Mouse (Mus musculus) midbrain, embryonic 15.5 days (tissue): Measurements from ENCODE around the gene Bmt2. TPM values are rescaled to one million over a fixed set of nuclear protein-coding genes. Genes with fewer than 3 reads are reported as not detected.

Experiments used
- ATAC-seq: fragments of 200-750 bp; cut with Nextera tagmentation; replicated peaks from 2 replicates; pipeline ENCODE4 v1.8.0; 2017; ENCODE audit warnings: moderate TSS enrichment
- H3K27ac ChIP-seq: fragments of 300-500 bp; sonication (generic); 2 replicates; pipeline ENCODE4 v1.5.1; 2015; ENCODE audit warnings: mild to moderate bottlenecking, inconsistent platforms
- H3K27me3 ChIP-seq: fragments of 300-500 bp; sonication (generic); replicated peaks from 2 replicates; pipeline ENCODE4 v1.6.1; 2015; ENCODE audit warnings: inconsistent platforms
- H3K36me3 ChIP-seq: fragments of 300-500 bp; sonication (generic); replicated peaks from 2 replicates; pipeline ENCODE4 v1.6.1; 2015; ENCODE audit warnings: inconsistent platforms
- H3K4me1 ChIP-seq: fragments of 300-500 bp; sonication (generic); 2 replicates; pipeline ENCODE4 v1.6.1; 2015; ENCODE audit warnings: inconsistent platforms
- H3K4me2 ChIP-seq: fragments of 300-500 bp; sonication (generic); 2 replicates; pipeline ENCODE4 v1.6.1; 2015; ENCODE audit warnings: inconsistent platforms, mild to moderate bottlenecking, moderate library complexity
- H3K4me3 ChIP-seq: fragments of 300-500 bp; sonication (generic); 2 replicates; pipeline ENCODE4 v1.5.1; 2015; ENCODE audit warnings: mild to moderate bottlenecking, inconsistent platforms
- H3K9ac ChIP-seq: fragments of 300-500 bp; sonication (generic); 2 replicates; pipeline ENCODE4 v1.6.1; 2015; ENCODE audit warnings: mild to moderate bottlenecking, inconsistent platforms
- H3K9me3 ChIP-seq: fragments of 300-500 bp; sonication (generic); 2 replicates; pipeline ENCODE4 v1.6.1; 2016; ENCODE audit warnings: inconsistent platforms
- WGBS: fragments of 180-500 bp; shearing (Covaris S2); methylation state at CpG from one replicate; pipeline ENCODE4 v1.1.7; 2015; ENCODE audit warnings: mixed read lengths; 5-methylcytosine and 5-hydroxymethylcytosine counted together
- polyA plus RNA-seq: library from polyadenylated mRNA; unstranded; fragments of >200 nt; fragmentation: Nextera tagmentation; extraction: Ambion mirVana; gene quantifications from 2 replicates; pipeline ENCODE4 v1.2.1, GENCODE M21; 2015

Gene Bmt2
- polyA plus RNA-seq, 1 experiment from 2014 or later: 20.7 TPM

- no peak for ATAC-seq
- WGBS: 88% methylated on average over 3 of the region's 3 CpGs
Observed at GRCm38 (mm10) chr6:13613671-13614070, 64.1 kb downstream of the Bmt2 start.

GRCm38 (mm10) chr6:13610869-13611268 is 66.9 kb downstream of the Bmt2 start:
- Histone ChIP-seq H3K27ac (no peak overlapping the region), H3K27me3 (no peaks in the 10 kb centered on the region), H3K9ac (no peak overlapping the region), H3K4me1 (peaks cover 17% of the 10 kb centered on the region), H3K36me3 (no peaks in the 10 kb centered on the region), H3K4me2 (no peak overlapping the region), H3K4me3 (no peak overlapping the region), H3K9me3 (no peaks in the 10 kb centered on the region)
- ATAC-seq: no peak
- WGBS: 89% methylated on average over 2 of the region's 2 CpGs

More at GRCm38 (mm10) chr6:13613671-13614070, 64.1 kb downstream of the Bmt2 start:
- Histone ChIP-seq H3K27me3 (no peaks in the 10 kb centered on the region), H3K4me3 (no peak overlapping the region), H3K9me3 (no peaks in the 10 kb centered on the region), H3K9ac (no peak overlapping the region), H3K36me3 (no peaks in the 10 kb centered on the region), H3K4me1 (0 out of 2 replicates have a peak, but pooled peaks cover 1% of the 10 kb centered on the region), H3K27ac (no peak overlapping the region), H3K4me2 (no peak overlapping the region)

GRCm38 (mm10) chr6:13609353-13610140 is 68.2 kb downstream of the Bmt2 start:
- Histone ChIP-seq H3K27ac (no peak overlapping the region), H3K4me3 (no peak overlapping the region), H3K4me1 (peaks cover 20% of the 10 kb centered on the region), H3K27me3 (no peaks in the 10 kb centered on the region), H3K9me3 (no peaks in the 10 kb centered on the region), H3K36me3 (no peaks in the 10 kb centered on the region), H3K9ac (no peak overlapping the region), H3K4me2 (no peak overlapping the region)
- ATAC-seq: no peak
- 29% methylated on average over 5 of the region's 5 CpGs for WGBS

GRCm38 (mm10) chr6:13607621-13608493 is 69.9 kb downstream of the Bmt2 start, which contains the start of gene Tmem168:
Gene Tmem168 (minus strand): TSS chr6:13608100.
- no peaks in the 10 kb centered on the region for H3K9me3 ChIP-seq
- peak within 1 kb of the TSS; percentile 82 for H3K4me3 ChIP-seq
- peak within 1 kb of the TSS; percentile 79 for H3K9ac ChIP-seq
- 0 out of 2 replicates have a peak, but pooled peaks cover 1% of the 10 kb centered on the region for H3K36me3 ChIP-seq
- peak within 1 kb of the TSS; percentile 94 for H3K27ac ChIP-seq
- H3K4me1 ChIP-seq: peaks cover 20% of the 10 kb centered on the region
- 2% methylated on average over 68 of the region's 71 CpGs for WGBS
- H3K27me3 ChIP-seq: no peaks in the 10 kb centered on the region
- H3K4me2 ChIP-seq: peak within 1 kb of the TSS; percentile 57
- peak; percentile 97 for ATAC-seq

DNA sequence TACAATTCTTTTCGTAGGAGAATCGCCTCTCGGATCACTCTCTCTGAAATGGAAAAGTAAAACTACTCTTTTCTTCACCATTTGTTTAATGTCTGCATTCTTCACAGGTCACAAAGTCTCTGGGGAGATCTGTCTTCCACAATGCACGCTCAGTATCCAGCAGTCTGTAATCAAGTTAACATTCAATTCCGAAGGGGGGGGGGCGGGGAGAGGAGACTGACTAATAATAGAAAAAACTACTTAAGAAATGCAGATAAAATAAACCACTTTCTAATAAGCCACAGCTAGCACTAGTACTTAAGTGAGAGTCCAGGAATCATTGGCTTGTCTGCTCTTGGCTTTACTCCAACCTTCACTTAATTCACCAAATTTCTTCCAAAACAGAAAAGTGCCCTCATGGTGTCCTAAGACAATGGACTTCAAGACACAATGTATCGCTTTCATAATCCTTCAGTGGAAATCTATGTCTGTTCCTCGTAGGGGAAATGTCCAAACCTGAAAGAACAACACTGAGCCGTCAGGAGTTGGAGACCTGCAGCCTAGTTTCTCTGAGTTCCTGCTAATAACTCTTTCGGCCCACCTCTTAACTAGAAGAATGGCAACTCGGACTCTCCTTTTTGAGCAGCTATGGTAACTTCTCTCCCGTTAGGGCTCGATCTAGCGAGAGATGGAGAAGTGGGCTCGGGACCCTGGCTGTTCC is 70.7 kb downstream of the Bmt2 start:
- Histone ChIP-seq H3K27me3 (no peaks in the 10 kb centered on the region), H3K4me3 (peak overlapping the region; percentile 82), H3K27ac (peak overlapping the region; percentile 94), H3K4me2 (peak overlapping the region; percentile 57), H3K36me3 (peaks cover 4% of the 10 kb centered on the region; the same call in 1 of the 2 replicates), H3K9ac (peak overlapping the region; percentile 79), H3K9me3 (no peaks in the 10 kb centered on the region), H3K4me1 (peaks cover 20% of the 10 kb centered on the region)
- ATAC-seq: no peak; the same call in 1 of the 2 replicates
- 8% methylated on average over 15 of the region's 15 CpGs for WGBS

- Histone ChIP-seq H3K36me3 (peaks cover 4% of the 10 kb centered on the region; the same call in 1 of the 2 replicates), H3K27ac (no peak overlapping the region), H3K4me3 (peak overlapping the region; percentile 82), H3K27me3 (no peaks in the 10 kb centered on the region), H3K4me1 (peaks cover 23% of the 10 kb centered on the region), H3K9me3 (no peaks in the 10 kb centered on the region), H3K9ac (no peak overlapping the region), H3K4me2 (peak overlapping the region; percentile 57)
- ATAC-seq: no peak
- 71% methylated on average over 4 of the region's 4 CpGs for WGBS
Observed at GRCm38 (mm10) chr6:13606394-13606793, 71.4 kb downstream of the Bmt2 start.

DNA sequence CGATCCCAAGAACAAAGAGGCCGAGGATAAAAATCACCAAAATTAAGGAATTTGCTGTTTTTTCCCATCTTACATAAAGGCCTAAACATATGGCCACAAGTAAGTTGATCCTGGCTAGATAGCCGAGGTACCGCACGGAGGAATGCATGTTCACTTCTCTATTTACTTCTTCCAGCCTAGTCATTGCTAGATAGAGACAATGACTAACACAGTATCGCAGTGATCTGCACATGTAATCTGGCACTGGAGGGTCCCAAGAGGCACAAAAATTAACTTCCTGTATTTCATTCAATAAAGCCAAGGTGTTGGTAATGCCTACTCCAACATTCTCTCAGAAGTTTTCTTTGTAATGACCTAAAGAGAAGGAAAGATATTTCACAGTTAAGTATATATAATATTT is 74.6 kb downstream of the Bmt2 start:
- no peak overlapping the region for H3K4me3 ChIP-seq
- no peak overlapping the region for H3K27ac ChIP-seq
- no peak overlapping the region for H3K9ac ChIP-seq
- no peak for ATAC-seq
- WGBS: 96% methylated on average over 6 of the region's 6 CpGs
- H3K4me1 ChIP-seq: peaks cover 18% of the 10 kb centered on the region
- no peaks in the 10 kb centered on the region for H3K27me3 ChIP-seq
- no peak overlapping the region for H3K4me2 ChIP-seq
- peaks cover 4% of the 10 kb centered on the region; the same call in 1 of the 2 replicates for H3K36me3 ChIP-seq
- no peaks in the 10 kb centered on the region for H3K9me3 ChIP-seq

DNA sequence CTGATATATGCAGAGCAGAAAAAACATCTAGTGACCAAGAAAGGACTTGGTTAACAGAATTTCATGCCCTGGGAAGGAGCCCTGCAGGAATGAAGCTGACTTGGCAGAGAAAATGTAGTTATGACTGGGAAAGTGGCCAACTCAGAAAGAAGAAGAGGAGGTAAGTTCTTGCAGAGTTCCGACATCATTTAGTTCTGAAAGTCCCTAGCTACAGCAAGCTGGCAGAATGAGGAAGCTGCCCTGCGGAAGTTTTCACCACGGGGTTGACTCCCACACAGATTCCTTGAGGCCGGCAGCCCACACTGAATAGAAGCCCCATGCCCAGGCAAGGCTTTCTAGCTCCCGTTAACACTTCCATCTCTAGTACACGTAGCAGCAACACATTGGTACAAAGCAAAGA is 76.2 kb downstream of the Bmt2 start:
- WGBS: 81% methylated on average over 6 of the region's 6 CpGs
- Histone ChIP-seq H3K9ac (no peak overlapping the region), H3K4me3 (no peak overlapping the region), H3K9me3 (no peaks in the 10 kb centered on the region), H3K27ac (no peak overlapping the region), H3K4me1 (peaks cover 13% of the 10 kb centered on the region), H3K4me2 (no peak overlapping the region), H3K27me3 (no peaks in the 10 kb centered on the region), H3K36me3 (peaks cover 4% of the 10 kb centered on the region; the same call in 1 of the 2 replicates)
- no peak for ATAC-seq

DNA sequence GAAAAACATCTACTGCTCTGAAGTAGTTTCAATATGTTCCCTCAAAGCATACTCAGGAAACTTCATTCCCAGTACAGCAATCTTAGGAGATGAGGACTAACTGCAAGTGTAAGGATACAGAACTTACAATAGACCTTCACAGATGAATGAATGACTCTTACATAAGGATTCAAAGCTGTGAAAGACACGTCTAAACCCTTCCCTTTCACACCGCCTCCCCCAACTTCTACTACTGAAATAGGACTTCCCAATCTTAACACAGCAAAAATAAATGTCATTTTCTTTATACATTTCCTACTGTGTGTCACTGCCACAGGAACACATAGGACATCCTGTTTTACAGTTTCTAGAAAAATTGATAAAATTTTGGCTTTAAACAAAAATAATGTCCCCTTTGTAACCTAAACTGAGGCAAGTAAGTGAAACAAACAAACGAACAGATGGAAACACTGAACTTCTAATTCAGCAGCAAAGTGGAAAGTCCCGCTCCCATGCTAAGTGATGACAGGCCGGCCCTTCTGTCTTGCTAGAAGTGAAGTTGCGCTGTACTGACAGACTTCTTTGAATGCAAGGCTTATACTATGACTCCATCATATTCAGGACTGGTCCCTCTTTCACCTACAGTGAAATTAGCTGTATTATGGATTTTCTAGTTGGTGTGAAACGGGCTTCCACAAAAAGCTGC is 79.4 kb downstream of the Bmt2 start:
- no peaks in the 10 kb centered on the region for H3K9me3 ChIP-seq
- no peak overlapping the region for H3K4me2 ChIP-seq
- 81% methylated on average over 7 of the region's 7 CpGs for WGBS
- no peak overlapping the region for H3K27ac ChIP-seq
- peaks cover 7% of the 10 kb centered on the region; the same call in 1 of the 2 replicates for H3K36me3 ChIP-seq
- H3K27me3 ChIP-seq: no peaks in the 10 kb centered on the region
- H3K9ac ChIP-seq: no peak overlapping the region
- no peak for ATAC-seq
- H3K4me1 ChIP-seq: peaks cover 5% of the 10 kb centered on the region; the same call in 1 of the 2 replicates
- no peak overlapping the region for H3K4me3 ChIP-seq

GRCm38 (mm10) chr6:13592729-13593345 is 84.9 kb downstream of the Bmt2 start:
- Histone ChIP-seq H3K36me3 (peaks cover 13% of the 10 kb centered on the region; the same call in 1 of the 2 replicates), H3K27ac (no peak overlapping the region), H3K9me3 (no peaks in the 10 kb centered on the region), H3K4me2 (no peak overlapping the region), H3K4me1 (no peaks in the 10 kb centered on the region), H3K4me3 (no peak overlapping the region), H3K9ac (no peak overlapping the region), H3K27me3 (no peaks in the 10 kb centered on the region)
- WGBS: 89% methylated on average over 4 of the region's 4 CpGs
- ATAC-seq: no peak

DNA sequence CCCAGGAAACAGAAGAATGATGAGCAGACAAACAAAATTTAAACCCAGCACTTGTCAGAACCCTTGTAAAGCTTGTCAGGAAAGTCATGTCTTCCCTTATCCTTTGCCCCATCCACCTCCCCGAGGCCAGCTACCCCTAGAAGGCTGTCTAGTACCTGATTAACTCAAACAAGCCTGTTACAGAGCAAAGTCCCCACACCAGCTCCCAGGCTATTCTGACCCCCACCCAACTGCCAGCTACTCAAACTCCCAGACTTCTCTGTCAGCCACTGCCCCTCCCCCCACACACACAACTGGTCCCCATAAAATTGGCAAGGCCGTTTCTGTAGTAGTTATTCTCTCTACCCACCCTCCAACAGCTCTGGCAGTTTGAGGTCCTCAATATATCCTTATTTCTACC is 91.2 kb downstream of the Bmt2 start:
- WGBS: 67% methylated on average over 2 of the region's 2 CpGs
- ATAC-seq: no peak
- Histone ChIP-seq H3K4me1 (no peaks in the 10 kb centered on the region), H3K9ac (no peak overlapping the region), H3K36me3 (peaks cover 10% of the 10 kb centered on the region; the same call in 1 of the 2 replicates), H3K27me3 (no peaks in the 10 kb centered on the region), H3K4me2 (no peak overlapping the region), H3K4me3 (no peak overlapping the region), H3K27ac (no peak overlapping the region), H3K9me3 (no peaks in the 10 kb centered on the region)
